Mouse (Mus musculus): ENCODE measurements around the gene Rtn2.
A peak's percentile ranks its signal among the peaks of the same experiment; 100 is the strongest.

Rtn2 gene

GRCm38 (mm10) chr7:19318201-19318600 lies 35.8 kb downstream of the Rtn2 start:
- DNase-seq (ENCODE audit: low read depth, low spot score) = no peak

- DNase-seq (ENCODE audit: low read depth, low spot score) = no peak
Measured at GRCm38 (mm10) chr7:19318676-19319075, 36.3 kb downstream of the Rtn2 start.

GRCm38 (mm10) chr7:19319458-19319857 lies 37.0 kb downstream of the Rtn2 start:
- no peak for DNase-seq (ENCODE audit: low read depth, low spot score)

- peak; percentile 98 for DNase-seq (ENCODE audit: low read depth, low spot score)
Measured at GRCm38 (mm10) chr7:19319906-19320305, 37.5 kb downstream of the Rtn2 start.

GRCm38 (mm10) chr7:19320637-19321036 lies 38.2 kb downstream of the Rtn2 start:
- no peak for DNase-seq (ENCODE audit: low read depth, low spot score)

- DNase-seq (ENCODE audit: low read depth, low spot score) = no peak
Measured at GRCm38 (mm10) chr7:19321464-19321863, 39.0 kb downstream of the Rtn2 start.

- no peak for DNase-seq (ENCODE audit: low read depth, low spot score)
Measured at GRCm38 (mm10) chr7:19322489-19322888, 40.1 kb downstream of the Rtn2 start.

GRCm38 (mm10) chr7:19324221-19324620 lies 41.8 kb downstream of the Rtn2 start:
- DNase-seq (ENCODE audit: low read depth, low spot score) = no peak

GRCm38 (mm10) chr7:19325262-19326199 lies 43.1 kb downstream of the Rtn2 start:
- no peak for DNase-seq (ENCODE audit: low read depth, low spot score)

GRCm38 (mm10) chr7:19326359-19326758 lies 43.9 kb downstream of the Rtn2 start:
- DNase-seq (ENCODE audit: low read depth, low spot score) = peak; percentile 77

- peak; percentile 93 for DNase-seq (ENCODE audit: low read depth, low spot score)
Measured at GRCm38 (mm10) chr7:19327128-19327527, 44.7 kb downstream of the Rtn2 start.

GRCm38 (mm10) chr7:19327782-19328181 lies 45.4 kb downstream of the Rtn2 start:
- DNase-seq (ENCODE audit: low read depth, low spot score) = no peak

- no peak for DNase-seq (ENCODE audit: low read depth, low spot score)
Measured at GRCm38 (mm10) chr7:19328425-19328824, 46.0 kb downstream of the Rtn2 start.

GRCm38 (mm10) chr7:19331910-19332309 lies 49.5 kb downstream of the Rtn2 start:
- DNase-seq (ENCODE audit: low read depth, low spot score) = no peak

- DNase-seq (ENCODE audit: low read depth, low spot score) = peak; percentile 75
Measured at GRCm38 (mm10) chr7:19332709-19333352, 50.4 kb downstream of the Rtn2 start.

GRCm38 (mm10) chr7:19335583-19335982 lies 53.2 kb downstream of the Rtn2 start:
- DNase-seq (ENCODE audit: low read depth, low spot score) = no peak

- DNase-seq (ENCODE audit: low read depth, low spot score) = no peak
Measured at GRCm38 (mm10) chr7:19337122-19337521, 54.7 kb downstream of the Rtn2 start.

GRCm38 (mm10) chr7:19338060-19338459 lies 55.6 kb downstream of the Rtn2 start:
- no peak for DNase-seq (ENCODE audit: low read depth, low spot score)

GRCm38 (mm10) chr7:19338596-19338995 lies 56.2 kb downstream of the Rtn2 start:
- no peak for DNase-seq (ENCODE audit: low read depth, low spot score)

- no peak for DNase-seq (ENCODE audit: low read depth, low spot score)
Measured at GRCm38 (mm10) chr7:19341250-19341649, 58.8 kb downstream of the Rtn2 start.

GRCm38 (mm10) chr7:19341761-19342409 lies 59.5 kb downstream of the Rtn2 start:
- DNase-seq (ENCODE audit: low read depth, low spot score) = no peak

- peak; percentile 77 for DNase-seq (ENCODE audit: low read depth, low spot score)
Measured at GRCm38 (mm10) chr7:19342481-19343027, 60.1 kb downstream of the Rtn2 start.

All from skeletal muscle tissue, adult 2 months (tissue).